Mouse (Mus musculus): ENCODE measurements at regions not wholly inside any gene's neighbourhood (a gene's known extent, or its start where the extent isn't known, plus 50 kb on each side); places are given as distances from the start of the nearest gene placed in this dataset.
A peak's percentile ranks its signal among the peaks of the same experiment; 100 is the strongest.
"Not testable (repeated sequence)": the region's sequence is repeated elsewhere in the genome, so short reads cannot be mapped to it uniquely, and the experiment has no call there.

DNA sequence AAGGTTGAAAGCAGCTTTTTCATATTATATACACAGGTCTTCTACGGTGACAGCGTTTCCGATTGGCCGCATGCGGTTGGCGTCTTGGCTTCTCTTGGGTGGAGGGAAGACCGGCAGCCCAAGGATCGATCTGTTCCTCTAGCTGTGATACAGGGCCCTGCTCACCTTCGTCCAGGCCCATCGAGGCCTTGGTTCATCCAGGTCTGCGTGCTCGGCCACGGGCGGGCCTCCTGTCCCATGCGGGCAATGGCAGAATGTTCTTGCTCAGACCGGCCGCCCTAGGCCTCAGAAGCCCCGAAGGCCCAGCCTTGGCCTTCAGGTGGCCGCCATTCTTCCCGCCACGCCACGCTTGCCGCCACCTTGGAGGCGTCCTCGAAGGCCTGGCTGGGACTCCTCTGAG, 194.4 kb upstream of the Ppp6c start:
- no peak for DNase-seq

DNA sequence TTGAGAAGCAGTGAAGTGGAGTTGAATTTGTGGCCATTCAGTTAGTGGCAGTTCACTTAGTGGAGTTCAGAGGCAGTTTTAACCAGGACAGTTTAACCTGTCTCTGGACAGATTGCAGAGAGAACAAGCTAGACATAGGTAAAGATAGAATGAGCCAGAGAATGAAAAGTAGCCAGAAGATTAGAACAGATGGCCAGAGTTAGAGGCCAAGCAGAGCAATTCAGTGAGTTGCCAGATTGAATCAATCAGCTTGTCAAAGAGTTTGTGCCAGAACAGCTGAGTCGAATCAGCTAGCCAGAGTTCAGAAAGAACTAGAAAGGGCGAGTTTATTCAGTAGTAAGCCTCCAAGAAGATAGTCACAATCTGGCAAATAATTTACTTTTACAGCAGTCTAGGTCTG, 174.1 kb upstream of the Ppp6c start:
- DNase-seq: no peak

DNA sequence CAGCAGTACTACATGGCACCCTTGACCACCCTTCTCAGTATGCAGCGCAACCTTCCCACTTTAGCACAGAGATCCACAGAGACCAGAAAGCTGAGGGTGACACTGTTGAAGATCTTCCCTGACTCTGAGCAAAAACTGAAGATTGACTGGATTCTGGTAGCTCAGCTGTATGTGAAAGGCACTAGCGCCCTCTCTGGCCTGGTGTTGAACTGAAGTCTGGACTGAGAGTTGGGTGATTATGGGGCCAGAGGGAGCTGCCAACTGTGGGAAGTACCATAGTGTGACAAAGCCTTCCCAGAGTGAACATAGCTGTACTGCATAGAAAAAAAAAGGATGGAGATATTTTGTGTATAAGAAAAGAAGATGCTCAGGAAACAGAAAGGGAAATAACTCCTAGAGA, 173.3 kb upstream of the Ppp6c start:
- DNase-seq: no peak

DNA sequence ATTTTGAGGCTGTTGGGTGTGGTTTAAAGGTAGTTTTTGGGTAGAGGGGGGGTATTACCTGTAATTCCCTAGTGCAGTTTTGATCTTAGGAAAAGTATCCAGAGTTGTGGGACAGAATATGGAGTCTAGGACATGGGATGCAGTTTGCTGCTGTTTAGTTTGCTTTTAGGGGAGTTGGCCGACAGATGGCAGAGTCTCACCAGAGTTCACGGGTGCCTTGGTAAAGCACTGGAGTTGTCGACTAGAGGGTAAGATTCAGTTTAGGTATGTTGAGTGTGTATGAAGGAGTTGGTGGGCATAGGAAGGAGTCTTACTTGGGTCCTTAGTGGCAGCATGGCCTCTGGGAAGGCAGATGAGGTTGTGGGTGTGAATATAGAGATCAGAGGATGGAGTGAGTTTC, 168.4 kb upstream of the Ppp6c start:
- DNase-seq: no peak

DNA sequence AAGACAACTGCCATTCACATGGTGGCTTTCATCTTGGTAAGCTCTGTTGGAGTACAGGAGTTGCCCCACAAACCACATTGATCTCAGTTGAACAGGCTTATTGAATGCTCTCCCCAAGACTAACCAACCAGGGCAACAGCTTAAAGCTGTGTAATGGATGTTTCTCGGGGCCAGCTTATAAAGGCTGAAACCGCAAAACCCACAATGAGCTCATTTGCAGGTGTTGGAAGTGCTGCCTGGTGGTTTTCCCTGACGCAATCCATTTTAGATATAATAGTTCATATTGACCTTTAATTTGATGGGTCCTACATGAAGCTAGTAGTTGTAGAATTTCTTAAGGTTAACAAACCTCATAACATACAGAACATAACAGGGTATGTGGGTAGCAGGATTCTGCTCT, 151.0 kb upstream of the Ppp6c start:
- no peak for DNase-seq

DNA sequence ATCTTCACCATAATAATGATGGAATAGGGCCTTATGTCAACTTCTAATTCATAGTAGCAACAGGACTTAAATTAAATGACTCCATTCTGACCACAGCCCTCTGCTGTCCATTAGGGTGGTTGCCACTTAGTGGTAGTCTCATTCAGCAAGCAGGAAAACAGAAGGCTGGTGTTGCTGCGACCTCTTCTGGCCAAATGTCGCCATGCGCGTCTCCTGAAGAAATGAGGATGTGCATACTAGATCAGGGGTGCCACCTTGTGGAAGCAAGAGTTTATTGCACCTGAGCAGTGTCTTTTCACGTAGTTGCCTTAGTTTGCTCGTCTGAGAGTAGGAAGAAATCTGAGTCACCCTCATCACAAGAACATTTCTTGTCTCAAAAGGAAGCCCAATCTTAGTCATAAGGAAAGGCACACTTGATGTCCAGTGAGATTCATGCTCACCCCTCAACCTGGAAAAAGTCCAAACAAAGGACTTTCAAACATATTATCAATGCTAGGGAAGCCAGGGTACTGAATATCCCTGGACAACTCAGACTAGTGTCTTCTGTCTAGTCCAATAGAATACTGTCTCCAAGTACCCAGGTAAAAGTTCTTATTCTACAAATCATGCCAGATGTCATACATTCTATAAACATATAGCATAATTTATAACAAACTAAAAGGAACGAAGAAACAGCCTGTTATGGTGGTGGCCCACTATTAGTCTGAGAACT, 147.0 kb upstream of the Ppp6c start:
- DNase-seq: peak; percentile 90

DNA sequence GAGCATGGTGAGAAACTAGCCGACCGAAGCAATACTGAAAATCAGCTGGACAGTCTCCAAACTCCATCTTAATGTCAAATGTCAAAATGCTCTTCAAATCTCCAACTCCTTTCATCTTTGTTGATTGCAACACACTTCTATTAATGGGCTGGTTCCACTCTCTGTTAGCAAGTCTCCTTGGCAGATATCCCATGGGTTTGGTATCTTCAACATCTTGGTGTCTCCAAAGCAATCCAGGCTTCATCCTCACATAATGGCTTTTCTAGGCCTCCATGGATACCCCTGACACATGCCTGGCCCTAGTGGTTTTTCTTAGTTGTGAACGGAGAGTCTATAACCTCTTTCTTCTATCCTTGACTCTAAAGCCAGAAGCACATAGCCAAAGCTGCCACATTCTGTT, 118.0 kb upstream of the Ppp6c start:
- no peak for DNase-seq

DNA sequence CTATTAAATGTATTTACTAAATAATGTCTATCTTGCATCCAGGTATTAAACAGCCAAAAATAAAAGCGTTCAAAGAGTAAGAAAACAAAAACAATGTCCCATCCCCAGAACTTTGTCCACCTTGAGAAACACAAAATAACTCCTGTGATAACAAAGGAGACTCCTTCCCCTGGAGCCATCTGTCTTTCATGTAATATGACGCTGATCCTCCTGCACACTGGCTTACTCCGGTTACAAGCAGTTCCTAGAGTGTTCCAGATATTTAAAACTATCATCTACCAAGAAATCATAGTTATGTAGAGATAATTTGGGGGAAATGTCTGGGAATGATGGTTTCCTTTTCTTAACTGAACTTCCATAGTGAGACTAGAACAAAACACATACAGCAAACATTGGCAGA, 114.2 kb upstream of the Ppp6c start:
- no peak for DNase-seq

DNA sequence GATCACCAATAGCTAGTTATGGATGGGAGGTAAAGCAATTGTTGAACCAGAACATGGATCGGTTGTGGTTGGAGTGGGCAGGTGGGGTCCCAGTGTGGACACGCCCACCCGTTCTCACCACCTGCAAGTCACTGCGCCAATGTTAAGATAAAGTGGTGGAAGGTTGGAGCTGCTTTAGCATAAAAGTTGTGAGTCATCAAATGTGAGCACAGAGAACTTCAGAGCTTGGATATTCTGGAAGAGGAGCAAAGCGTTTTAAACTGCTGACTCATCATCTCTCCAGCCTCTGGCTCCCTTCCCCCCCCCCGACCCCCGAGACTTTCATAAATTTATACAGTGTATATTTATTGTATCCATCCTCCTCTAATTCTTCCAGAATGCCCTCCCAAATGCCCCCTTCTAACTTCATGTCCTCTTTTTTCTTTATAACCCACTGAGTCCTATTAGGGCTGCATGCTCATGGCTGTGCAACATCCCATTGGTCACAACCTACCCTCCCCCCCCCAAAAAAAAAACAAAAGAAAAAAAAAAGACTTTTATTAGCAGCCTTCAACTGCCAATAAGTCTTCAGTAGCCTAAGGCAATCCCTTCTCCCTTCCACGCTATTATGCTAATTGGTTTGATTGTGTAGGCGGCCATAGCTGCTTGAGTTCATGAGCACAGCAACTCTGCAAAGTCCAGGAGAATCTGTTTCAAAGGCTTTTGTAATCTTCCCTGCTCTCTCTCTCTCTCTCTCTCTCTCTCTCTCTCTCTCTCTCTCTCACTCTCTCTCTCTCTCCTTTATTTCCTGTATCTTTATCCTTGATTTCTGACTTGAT, 112.8 kb upstream of the Ppp6c start:
- no peak for DNase-seq

DNA sequence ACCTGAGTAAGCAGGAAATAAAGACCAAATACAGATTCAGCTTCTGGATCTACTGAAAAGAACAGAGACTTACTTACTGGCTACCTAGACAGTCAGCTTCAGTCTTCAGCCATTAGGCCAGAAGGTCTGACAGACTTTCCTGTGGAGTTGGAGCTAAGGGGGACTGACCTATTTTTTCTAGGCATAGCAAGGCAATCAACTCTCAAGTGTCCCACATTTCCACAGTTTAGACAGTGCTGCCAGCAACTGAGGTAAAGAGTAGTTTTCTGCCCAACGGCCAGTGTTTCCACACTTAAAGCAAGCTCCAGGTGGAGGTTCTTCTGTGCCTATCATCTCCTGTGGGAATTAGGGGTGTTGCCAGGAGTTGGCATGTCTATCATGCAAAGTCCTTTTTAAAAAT, 111.3 kb upstream of the Ppp6c start:
- no peak for DNase-seq

DNA sequence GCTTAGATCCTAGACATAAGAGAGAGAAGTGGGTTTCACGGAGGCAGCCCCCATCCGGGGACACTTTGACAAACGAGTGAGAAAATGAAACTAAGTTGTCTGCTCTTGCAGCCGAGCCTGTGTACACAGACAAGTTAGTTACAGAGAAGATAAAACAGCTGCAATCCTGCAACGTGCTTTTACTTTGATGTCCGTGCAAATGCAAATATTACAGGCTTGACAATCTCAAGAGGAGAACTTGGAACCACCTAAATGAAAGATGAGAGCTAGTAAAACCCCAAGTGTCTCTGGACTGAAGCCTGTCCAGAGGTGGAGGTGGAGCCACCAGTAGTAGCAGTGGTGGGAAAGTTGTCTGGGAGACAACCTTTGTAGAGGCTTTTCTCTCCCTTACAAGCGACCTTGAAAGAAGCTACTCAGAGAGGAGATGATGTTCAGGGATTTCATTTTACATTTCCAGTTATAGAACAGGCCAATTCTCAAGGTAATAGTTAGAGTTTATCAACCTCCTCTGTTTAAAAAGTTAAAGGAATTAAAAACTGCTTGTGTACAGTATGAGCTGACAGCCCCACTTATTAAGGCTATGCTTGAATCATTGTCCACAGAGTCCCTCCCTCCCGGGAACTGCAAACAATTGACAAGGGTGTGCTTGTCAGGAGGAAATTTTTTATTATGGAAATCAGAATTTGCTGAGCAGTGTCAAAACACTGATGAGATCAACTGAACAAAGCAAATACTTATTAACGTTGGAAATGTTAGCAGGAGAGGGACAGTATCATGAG, 99.7 kb upstream of the Ppp6c start:
- DNase-seq: no peak

DNA sequence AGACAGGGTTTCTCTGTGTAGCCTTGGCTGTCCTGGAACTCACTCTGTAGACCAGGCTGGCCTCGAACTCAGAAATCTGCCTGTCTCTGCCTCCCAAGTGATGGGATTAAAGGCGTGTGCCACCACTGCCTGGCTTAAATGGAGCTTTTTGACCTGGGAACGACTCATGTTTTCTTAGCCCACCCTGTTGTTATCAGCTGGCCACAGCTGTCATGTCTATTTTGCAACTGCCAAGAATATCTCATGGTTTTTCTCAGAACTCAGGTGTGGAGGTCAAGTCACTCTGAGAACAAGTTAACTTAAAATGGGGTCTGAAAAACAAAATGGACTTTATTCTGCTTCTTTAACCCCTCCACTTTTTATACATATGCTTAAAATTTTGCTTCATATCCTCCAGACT, 98.9 kb upstream of the Ppp6c start:
- not testable (repeated sequence) for DNase-seq

DNA sequence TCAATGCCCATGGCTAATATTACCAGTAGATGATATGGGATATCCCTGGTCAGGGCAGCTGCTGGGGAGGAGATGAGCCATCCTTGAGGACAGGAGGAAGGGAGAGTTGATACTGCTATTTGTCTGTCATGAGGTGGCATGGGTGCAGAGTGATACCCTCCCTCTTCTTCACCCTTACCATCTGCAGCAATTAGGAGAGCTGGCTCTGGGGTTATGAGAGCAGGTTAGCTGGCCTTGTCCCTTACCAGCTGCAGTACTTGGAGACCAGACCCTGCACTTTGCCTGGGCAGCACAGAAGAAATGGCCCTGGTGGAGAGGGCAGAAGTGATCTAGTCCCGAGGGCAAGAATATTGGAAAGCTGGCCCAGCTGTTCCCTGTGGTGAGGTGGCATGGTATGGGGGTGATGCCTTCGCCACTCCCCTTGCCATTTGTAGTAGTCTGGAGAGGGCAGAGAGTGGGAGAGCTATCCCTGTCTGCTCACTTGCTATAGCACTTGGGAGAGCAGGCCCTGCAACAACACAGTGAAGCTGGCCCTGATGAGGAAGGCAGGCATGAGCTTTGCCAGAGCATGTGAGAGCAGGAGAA, 73.6 kb upstream of the Ppp6c start:
- DNase-seq: no peak

DNA sequence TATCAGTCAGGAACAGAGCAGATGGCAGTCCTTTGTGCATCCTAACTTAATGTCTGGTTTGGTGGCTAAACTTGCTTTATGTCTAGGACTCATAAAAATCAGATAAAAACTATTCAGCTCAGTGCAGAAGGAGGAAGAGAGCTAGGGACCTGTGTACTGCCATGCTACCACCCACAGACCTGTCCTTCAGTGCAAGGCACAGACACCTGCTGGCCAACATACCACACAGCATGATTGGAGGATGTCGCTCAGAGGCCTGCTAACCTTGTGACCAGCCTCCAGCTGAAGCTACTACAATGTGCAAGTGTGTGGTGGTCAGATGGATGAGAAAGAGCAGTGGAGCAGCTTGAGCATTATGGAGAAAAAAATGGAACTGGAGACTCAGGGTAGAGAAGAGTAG, 73.0 kb upstream of the Ppp6c start:
- DNase-seq: no peak

DNA sequence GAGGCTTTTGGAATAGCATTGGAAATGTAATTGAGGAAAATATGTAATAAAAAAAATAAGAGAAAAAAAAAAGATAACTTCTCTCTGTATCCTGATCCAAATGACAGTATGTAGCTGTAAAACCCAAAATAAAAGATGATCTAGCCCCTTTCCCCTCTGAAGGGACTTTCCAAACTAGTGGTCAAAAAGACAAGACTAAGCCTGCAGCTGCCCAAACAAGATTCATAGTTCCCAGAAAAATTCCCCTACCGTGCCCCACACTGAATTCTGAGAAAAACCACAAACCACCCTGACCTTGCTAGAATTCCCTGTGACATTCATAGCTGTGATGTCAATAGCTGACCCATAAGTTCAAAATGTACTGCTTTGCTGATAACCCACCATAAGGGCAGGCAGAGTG, 69.2 kb upstream of the Ppp6c start:
- no peak for DNase-seq

DNA sequence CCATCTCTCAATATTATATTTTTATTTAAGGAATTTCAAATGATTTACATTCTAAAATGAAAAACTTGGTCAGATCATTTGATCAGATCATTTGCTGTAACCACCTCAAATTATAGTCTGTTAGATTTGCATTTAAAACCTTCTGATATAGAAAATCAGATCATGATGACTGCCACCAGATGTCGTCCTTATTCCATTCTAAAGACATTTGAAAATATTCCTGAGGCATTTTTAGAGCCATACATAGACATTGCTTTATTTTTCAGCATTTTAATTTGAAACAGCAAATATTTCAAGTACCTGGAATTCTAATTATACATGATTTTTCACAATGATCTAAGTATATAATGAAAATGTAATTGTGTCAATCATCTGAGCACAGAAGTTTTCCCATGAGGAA, 52.0 kb upstream of the Ppp6c start:
- DNase-seq: no peak
